Mouse (Mus musculus): ENCODE results near the gene Klrb1. TPM values are rescaled to one million over a fixed set of nuclear protein-coding genes. Genes with fewer than 3 reads are reported as not detected.
A peak's percentile ranks its signal among the peaks of the same experiment; 100 is the strongest.
"Not testable (repeated sequence)": the region's sequence is repeated elsewhere in the genome, so short reads cannot be mapped to it uniquely, and the experiment has no call there.

Klrb1 gene
- 1 to 10 TPM; 2.0 to 2.9 TPM for total RNA-seq (2021)
- long read RNA-seq, experiment 1, partial matches to known transcripts, result 0 of 1 reads
- long read RNA-seq, experiment 1, other reads (novel, unspliced or antisense), result 0 of 1 reads
- long read RNA-seq, experiment 2, partial matches to known transcripts, result 0 of 1 reads
- long read RNA-seq, experiment 2, other reads (novel, unspliced or antisense), result 0 of 1 reads

DNA sequence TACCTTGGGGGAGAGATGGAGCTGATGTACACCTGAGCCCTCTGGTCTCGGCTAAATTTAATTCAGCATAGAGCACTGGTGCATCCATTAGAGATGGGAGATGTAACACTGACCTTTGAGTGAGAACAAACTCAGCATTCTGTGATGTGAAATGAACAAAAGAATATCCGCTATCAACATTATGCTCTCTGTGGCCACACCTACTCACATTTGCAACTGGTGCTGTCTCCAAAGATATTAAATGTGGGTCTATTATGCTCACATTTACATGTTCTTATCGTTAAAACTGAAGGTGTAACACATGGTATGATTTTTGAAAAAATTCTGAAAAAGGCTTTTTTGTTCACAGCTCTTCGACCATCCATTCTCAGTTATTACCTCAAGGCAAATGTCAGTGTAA lies at the start of gene Klrb1:
Gene Klrb1, minus strand, starts transcription at position 101 of the 400 bp plus-strand sequence.
- peak in 1 of 2 experiments; percentile 3 for DNase-seq (ENCODE audit: low spot score in 2 of 2)

DNA sequence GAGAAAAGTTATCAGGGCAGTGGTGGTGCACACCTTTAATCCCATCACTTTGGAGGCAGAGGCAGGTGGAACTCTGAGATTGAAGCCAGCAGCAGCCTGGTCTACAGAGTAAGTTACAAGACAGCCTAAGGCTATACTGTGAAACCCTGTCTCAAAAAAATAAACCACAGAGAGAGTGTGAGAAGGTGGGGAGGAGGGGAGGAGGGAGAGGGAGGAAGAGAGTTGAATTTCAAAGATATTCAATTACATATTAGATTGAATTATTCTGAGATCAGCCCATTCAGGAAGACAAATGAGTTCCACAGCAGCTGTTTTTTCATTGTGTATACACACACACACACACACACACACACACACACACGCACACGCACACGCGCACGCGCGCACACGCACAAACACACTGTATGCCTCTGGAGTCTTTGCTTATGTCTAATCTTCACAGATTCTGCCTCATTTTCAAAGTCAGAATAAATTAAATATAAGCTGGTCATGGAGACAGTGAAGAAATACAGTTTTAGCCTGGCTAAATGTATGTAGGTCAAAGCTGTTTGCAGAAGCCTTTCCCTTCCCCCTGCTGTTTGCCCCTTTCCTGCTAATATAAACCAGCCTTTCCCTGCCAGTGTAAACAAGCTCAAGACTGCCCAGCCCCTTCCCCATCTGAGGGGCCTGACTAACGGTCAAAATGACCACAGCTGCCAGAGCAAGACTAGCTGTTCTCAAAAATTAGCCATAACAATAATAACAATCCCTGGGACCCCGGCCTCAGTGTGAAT lies 46.8 kb upstream of the Klrb1 start:
- DNase-seq (ENCODE audit: low spot score in 2 of 2), result no peak

- DNase-seq (ENCODE audit: low spot score in 2 of 2), result no peak
These were observed 45.2 kb upstream of the Klrb1 start for GRCm38 (mm10) chr6:128768047-128768446.

GRCm38 (mm10) chr6:128766486-128767254 lies 43.8 kb upstream of the Klrb1 start:
- DNase-seq (ENCODE audit: low spot score in 2 of 2), result peak in 1 of 2 experiments; percentile 44

- DNase-seq (ENCODE audit: low spot score in 2 of 2), result no peak
These were observed 42.4 kb upstream of the Klrb1 start for GRCm38 (mm10) chr6:128765211-128765610.

DNA sequence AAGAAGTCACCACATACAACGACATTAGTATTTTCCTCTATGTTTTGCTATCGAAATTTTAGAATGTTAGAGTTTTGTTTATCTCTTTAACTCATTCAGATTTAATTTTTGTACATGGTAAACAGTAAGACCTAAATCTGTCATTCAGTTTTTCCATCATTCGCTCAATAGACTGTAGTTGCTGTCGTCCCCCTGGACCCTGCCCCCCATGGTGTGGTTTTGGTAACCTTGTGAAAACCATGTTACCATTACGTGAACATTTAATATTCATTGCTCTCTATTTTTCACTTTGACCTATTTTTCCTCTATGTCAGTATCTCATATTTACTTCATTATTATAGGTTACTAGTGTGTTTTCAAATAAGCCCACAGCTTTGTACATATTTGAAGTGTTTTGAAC lies 41.7 kb upstream of the Klrb1 start:
- no peak for DNase-seq (ENCODE audit: low spot score in 2 of 2)

GRCm38 (mm10) chr6:128763736-128764523 lies 41.1 kb upstream of the Klrb1 start:
- DNase-seq (ENCODE audit: low spot score in 2 of 2), result peak; percentile 95 to 98

DNA sequence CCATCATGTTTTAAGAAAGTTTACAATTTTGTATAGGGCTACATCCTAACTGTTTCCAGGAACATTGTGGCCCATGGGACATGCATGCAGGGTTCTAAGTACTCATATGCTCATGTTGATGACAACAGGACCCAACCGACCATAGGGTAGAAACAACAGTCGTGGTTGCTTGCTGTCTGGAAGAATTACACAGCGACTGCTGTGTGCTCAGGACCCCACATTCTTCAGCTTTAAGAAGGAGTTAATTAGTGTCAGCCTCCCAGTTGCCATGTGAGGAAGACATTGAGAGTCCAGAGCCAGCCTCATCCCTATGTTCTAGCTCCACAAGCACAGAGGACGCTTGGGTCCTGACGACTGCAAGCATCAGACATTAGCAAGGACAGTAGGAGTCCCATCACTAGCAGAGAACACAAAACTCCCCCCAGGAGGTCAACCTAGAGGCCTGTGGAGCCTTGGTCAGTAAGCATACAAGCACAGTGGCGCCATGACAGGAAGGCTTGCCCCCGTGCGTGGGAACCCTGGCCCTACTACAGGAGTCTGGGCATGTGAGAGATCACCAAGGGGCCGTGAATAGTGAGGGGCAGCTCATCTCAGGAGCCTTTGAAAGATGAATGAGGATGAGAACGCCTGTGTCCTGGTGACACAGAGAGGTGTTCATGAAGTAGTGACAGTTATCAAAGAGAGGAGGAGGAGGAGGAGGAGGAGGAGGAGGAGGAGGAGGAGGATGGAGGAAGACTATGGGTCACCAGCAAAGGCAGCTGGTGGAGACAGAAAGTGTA lies 40.2 kb upstream of the Klrb1 start:
- DNase-seq (ENCODE audit: low spot score in 2 of 2), result peak in 1 of 2 experiments; percentile 18

DNA sequence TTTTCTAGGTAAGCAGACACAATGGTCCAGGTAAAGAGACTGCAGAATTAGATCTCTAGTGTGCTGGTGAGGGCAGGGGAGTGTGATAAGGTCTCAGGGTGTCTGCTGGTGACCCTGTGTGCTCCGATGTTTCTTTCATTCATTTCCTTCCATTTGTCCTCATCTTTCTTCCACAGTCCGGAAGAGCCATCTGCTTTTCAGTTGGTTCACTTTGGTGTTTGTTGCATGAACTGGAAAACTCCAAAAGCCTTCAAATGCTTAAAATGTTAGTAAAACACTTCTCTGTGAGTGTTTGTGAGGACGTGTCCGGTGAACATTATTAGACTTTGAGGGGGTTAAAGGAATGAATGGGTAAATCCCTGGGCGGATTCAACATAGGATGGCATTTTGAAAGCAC lies 38.3 kb upstream of the Klrb1 start:
- no peak for DNase-seq (ENCODE audit: low spot score in 2 of 2)

DNA sequence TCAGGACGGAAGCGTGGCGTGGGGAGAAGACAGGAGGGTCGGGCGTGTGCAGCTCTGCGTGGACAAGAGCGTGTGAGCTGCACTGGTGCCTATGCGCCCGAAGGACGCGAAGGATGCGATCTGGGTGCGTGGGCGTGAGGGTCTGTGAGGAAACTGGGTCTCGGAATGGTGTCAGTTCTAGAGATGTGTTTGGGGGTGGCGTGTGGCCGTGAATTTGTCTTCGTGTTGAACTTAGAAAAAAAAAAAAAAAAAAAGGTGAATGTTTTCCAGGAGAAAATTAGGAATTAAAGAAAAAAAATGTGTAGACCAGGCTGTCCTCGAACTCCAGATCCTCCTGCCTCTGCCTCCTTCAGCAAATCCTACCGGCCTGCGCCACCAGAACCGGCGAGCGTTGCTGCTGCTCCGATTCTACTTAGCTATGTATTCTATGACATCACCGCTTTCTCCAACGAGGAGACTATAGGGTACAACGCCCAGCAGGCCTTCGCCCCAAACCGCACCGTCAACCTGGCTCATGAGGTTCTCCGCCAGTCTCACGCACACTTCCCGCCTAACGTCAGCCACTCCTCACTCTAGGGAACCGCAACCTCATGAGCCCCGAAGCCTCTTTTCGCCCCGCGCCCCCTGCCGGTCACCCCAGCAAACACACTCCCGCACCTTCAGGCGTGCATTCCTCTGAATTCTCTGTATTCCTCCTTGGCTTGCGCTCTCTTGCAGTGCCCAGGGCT lies 37.7 kb upstream of the Klrb1 start:
- DNase-seq (ENCODE audit: low spot score in 2 of 2), result peak; percentile 93 to 94

GRCm38 (mm10) chr6:128760016-128760415 lies 37.2 kb upstream of the Klrb1 start:
- DNase-seq (ENCODE audit: low spot score in 2 of 2), result peak; percentile 95 to 97

DNA sequence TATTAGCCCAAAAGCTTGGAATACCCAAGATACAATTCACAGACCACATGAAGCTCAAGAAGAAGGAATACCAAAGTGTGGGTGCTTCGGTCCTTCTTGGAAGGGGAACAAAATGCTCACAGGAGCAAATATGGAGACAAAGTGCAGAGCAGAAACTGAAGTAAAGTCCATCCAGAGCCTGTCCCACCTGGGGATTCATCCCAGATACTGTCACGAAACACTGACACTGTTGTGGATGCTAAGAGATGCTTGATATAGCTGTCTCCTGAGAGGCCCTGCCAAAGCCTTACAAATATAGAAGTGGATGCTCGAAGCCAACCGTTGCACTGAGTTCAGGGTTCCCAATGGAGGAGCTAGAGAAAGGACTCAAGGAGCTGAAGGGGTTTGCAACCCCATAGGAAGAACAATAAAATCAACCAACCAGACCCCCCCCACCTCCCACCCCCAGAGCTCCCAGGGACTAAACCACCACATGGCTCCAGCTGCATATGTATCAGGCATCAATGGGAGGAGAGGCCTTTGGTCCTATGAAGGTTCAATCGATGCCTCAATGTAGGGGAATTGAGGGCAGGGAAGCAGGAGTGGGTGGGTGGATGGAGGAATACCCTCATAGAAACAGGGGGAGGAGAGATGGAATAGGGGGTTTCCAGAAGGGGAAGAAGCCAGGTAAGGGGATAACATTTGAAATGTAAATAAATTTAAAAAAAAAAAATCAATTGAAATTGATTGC lies 36.5 kb upstream of the Klrb1 start:
- DNase-seq (ENCODE audit: low spot score in 2 of 2), result no peak

DNA sequence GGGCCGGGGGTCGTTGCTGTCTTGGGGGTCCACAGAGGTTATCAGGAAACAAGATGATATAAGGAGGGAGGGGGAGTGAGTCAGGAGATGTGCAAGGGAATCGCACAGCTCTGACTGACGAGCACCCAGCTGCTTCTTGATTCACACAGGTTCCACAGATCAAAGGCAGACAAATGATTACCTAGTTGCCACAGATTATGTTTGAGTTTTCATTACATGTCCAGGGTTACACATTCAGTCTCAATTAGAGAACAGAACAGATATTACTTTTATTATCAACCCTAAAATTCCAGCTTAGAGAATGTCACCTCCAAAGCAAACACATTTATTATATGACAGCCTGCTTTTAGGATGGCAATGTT lies 32.5 kb upstream of the Klrb1 start:
- not testable (repeated sequence) for DNase-seq (ENCODE audit: low spot score in 2 of 2)

DNA sequence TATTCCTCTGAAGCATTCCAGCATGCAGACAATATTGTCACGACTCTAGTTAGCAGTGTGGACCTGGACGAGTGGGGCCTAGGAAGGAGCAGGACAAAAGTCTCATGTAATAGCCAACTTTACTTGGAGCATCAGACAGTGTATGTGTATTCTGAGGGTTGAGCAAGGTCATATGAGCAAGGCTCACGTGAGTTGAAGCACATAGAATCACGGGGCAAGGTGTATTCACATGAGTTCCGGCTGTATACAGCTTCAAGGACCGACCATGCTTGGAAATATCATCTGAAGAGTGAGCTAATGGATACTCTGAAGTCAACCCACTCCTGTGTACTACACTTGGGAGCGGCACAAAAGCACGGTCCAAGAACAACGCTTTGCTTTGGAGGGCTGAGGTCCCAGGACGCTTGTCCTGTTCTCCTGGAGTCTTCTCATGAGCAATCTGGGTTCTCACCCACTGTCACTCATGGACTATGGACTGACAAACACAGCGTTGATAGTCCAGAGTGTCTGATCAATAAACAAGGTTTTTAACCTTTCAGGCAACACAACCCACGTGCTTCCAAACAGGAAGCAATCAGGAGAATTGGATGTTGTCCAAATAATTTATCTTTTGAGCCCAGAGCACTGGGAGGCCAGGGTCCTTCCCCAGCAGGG lies 32.0 kb upstream of the Klrb1 start:
- DNase-seq (ENCODE audit: low spot score in 2 of 2), result not testable (repeated sequence)

- DNase-seq (ENCODE audit: low spot score in 2 of 2), result not testable (repeated sequence)
These were observed 31.4 kb upstream of the Klrb1 start for GRCm38 (mm10) chr6:128754265-128754664.

DNA sequence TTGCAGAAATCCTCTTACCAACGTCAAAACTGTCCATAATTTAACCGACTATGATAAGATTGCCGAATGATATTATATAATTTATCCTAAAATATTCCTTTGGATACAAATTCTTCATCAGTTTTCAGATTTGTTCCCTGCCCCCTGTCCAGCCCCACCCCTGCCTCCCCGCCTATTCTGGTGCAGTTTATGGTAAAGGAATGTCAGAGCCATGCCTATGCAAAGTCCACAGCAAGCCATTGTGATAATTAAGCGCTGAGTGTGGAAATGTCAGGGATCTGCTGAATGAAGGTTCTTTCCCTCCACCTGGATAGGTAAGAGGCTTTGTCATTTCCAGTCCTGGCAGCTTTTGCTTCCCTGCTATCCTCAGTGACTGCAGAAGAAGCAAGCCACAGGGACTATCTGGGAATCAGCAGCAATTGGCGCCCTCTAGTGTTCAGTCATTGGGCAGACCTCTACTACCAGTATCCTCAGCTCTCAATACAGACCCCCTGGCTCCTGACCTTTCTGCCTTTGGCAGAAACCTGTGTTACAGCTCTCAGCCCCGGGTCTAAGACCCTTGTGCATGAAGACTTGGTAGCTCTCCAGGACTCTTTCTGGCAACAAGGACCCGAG lies 30.9 kb upstream of the Klrb1 start:
- peak; percentile 81 to 94 for DNase-seq (ENCODE audit: low spot score in 2 of 2)

DNA sequence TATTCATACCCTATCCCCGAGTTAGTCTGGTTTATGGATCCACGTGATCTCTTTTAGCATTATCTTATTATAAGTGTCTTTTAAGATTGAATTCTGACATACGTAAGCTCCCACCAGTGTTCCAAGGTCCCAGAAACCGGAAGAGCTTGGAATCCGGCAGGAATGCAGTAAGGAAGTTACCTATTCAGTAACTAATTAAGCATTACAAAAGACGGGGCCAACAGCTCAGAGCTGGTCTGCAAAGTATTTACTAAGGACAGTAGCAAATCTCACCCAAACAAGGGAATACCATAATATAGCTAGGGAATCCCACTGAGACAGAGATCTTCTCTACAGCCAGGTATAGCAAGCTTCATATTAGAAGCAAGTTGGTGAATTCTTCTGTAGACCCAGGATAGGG lies 24.1 kb upstream of the Klrb1 start:
- DNase-seq (ENCODE audit: low spot score in 2 of 2), result not testable (repeated sequence)

DNA sequence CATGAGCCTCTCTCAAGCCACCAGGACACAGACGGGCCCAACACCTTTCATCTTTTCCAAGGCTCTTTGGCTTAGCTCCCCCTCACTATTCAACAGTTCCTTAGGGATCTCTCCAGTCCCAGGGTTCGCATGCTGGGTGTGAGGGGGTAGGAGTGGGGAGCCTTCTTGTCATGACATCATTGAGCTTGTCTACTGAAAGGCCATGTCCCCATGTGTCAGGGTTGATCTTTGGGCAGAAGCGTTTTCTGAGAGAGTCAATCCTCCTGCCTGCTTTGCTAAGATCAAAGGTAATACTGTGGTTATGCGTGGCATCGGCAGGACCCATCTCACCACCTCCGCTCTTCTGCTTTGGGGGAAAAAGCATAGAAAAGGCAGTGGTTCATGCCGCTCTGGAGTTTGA lies 14.6 kb upstream of the Klrb1 start:
- DNase-seq (ENCODE audit: low spot score in 2 of 2), result no peak
